Mouse (Mus musculus): ENCODE measurements at regions not wholly inside any gene's neighbourhood (a gene's known extent, or its start where the extent isn't known, plus 50 kb on each side); places are given as distances from the start of the nearest gene placed in this dataset.

DNA sequence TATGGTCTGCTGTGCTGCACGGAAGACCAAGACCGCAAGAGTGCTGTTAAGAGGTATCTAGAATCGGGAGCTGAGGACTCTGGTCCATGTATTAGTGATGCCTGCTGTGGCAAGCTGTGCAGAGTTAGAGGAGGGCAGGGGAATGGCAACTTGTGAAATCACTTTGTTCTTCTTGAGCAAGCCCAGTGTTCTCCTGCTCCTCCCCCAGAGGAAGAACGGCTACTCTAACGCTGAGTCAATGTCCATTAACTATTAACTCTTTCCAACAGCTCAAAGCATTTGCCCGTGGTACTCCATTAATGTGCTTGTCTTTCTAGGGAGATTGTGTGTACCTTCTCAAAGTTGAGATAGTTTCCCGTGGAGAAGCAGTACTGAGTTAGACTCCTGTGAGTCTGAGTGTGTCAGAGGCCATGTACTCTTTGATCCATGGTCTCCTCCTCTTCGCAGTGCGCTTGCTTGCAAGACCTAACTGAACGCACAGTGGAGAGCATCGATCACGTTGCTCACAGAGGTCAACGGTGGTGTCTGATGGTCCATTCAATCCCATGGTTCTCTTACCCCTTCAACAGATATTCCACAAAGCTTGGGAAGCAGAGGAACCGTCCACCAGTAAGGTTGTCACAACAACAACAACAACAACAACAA, 542.7 kb downstream of the Ccdc171 start:
- Histone ChIP-seq H3K27ac (ENCODE audit: low read length) (no peak overlapping the region), H3K4me2 (replicated peaks; ENCODE audit: low read depth, low read length) (no peak overlapping the region), H3K27me3 (replicated peaks; ENCODE audit: insufficient read depth, low read length) (no peaks in the 10 kb centered on the region), H3K36me3 (ENCODE audit: insufficient read depth, low read length) (no peaks in the 10 kb centered on the region), H3K4me1 (ENCODE audit: insufficient read depth, low read depth, low read length) (no peaks in the 10 kb centered on the region), H3K9me3 (ENCODE audit: low read length) (no peaks in the 10 kb centered on the region), H3K4me3 (ENCODE audit: low read depth, low read length) (no peak overlapping the region), H3K9ac (replicated peaks; ENCODE audit: low read depth) (no peak overlapping the region)
- DNase-seq (ENCODE audit: low spot score), result peak; percentile 32
- ATAC-seq, result peak; percentile 41; the same call in 1 of the 2 replicates
- 67% methylated on average over 14 of the region's 14 CpGs for WGBS
- TF ChIP-seq CTCF (IDR thresholded peaks at IDR 0.05) (no peak), EP300 (IDR thresholded peaks at IDR 0.05) (no peak)

DNA sequence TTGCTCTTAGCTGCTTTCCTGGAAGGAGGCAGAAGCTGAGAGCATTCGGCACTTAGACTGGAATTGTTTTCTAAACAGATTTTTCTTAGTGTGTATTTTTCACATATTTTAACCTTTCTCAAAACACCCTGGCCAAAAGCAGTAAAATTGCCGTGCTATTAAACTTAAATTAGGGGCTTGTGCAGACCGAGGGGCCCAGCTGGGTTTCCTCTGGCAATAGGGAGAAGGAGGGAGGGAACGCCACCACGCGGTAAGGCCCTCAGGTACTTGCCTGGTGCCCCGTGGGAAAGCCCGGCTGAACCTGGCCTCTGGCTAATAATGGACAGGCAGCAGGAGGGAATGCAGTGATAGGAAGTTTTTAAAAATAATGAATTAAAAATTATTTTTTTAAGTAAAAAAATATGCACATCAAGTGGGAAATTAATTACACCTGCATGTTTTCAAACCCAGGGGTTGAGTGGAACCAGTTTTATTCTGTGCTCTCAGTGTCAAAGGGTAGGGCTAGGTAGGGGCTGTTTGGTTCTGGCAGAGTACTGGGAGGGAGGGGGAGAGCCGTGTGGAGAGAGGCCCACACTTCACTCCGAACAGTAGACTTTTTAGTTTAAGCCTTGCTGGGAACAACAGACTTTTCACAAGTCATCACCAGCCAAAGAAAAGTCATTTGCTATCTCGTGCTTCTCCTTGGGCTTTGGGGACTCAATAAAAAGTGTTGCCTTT, 543.8 kb downstream of the Ccdc171 start:
- Histone ChIP-seq H3K9ac (replicated peaks; ENCODE audit: low read depth) (no peak overlapping the region), H3K4me1 (ENCODE audit: insufficient read depth, low read depth, low read length) (no peaks in the 10 kb centered on the region), H3K4me3 (ENCODE audit: low read depth, low read length) (no peak overlapping the region), H3K27me3 (replicated peaks; ENCODE audit: insufficient read depth, low read length) (no peaks in the 10 kb centered on the region), H3K36me3 (ENCODE audit: insufficient read depth, low read length) (no peaks in the 10 kb centered on the region), H3K9me3 (ENCODE audit: low read length) (no peaks in the 10 kb centered on the region), H3K4me2 (replicated peaks; ENCODE audit: low read depth, low read length) (no peak overlapping the region), H3K27ac (ENCODE audit: low read length) (no peak overlapping the region)
- DNase-seq (ENCODE audit: low spot score) (no peak), ATAC-seq (no peak)
- 54% methylated on average over 11 of the region's 11 CpGs for WGBS
- TF ChIP-seq EP300 (IDR thresholded peaks at IDR 0.05), result no peak
- TF ChIP-seq CTCF (IDR thresholded peaks at IDR 0.05), result no peak

DNA sequence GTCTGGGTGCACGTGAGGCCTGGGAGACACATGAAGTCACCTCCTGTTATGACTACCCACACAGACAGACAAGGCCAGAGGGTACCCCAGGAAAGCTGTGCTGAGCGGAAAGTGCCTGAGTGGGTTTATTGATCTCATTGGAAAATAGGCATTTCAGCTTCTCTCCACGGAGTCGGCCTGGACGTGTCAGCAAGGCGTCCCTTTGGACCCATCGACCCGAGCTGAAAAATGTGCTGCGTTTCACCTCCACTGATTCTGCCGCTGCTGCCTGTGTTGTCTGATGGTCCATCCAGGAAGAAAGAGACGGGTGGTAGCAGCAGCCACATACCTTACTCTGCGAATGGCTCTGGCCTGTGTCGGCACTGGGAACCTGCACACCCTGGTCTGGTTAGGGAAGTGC, 544.3 kb downstream of the Ccdc171 start:
- Histone ChIP-seq H3K27ac (ENCODE audit: low read length) (no peak overlapping the region), H3K4me1 (ENCODE audit: insufficient read depth, low read depth, low read length) (no peaks in the 10 kb centered on the region), H3K4me2 (replicated peaks; ENCODE audit: low read depth, low read length) (no peak overlapping the region), H3K4me3 (ENCODE audit: low read depth, low read length) (no peak overlapping the region), H3K36me3 (ENCODE audit: insufficient read depth, low read length) (no peaks in the 10 kb centered on the region), H3K27me3 (replicated peaks; ENCODE audit: insufficient read depth, low read length) (no peaks in the 10 kb centered on the region), H3K9me3 (ENCODE audit: low read length) (no peaks in the 10 kb centered on the region), H3K9ac (replicated peaks; ENCODE audit: low read depth) (no peak overlapping the region)
- TF ChIP-seq EP300 (IDR thresholded peaks at IDR 0.05), result no peak
- no peak for TF ChIP-seq CTCF (IDR thresholded peaks at IDR 0.05)
- DNase-seq (ENCODE audit: low spot score) (no peak), ATAC-seq (no peak)
- 81% methylated on average over 13 of the region's 13 CpGs for WGBS

- Histone ChIP-seq H3K4me2 (replicated peaks; ENCODE audit: low read depth, low read length) (no peak overlapping the region), H3K27ac (ENCODE audit: low read length) (no peak overlapping the region), H3K4me3 (ENCODE audit: low read depth, low read length) (no peak overlapping the region), H3K36me3 (ENCODE audit: insufficient read depth, low read length) (no peaks in the 10 kb centered on the region), H3K27me3 (replicated peaks; ENCODE audit: insufficient read depth, low read length) (no peaks in the 10 kb centered on the region), H3K4me1 (ENCODE audit: insufficient read depth, low read depth, low read length) (no peaks in the 10 kb centered on the region), H3K9me3 (ENCODE audit: low read length) (no peaks in the 10 kb centered on the region), H3K9ac (replicated peaks; ENCODE audit: low read depth) (no peak overlapping the region)
- no peak for TF ChIP-seq EP300 (IDR thresholded peaks at IDR 0.05)
- no peak for TF ChIP-seq CTCF (IDR thresholded peaks at IDR 0.05)
- ATAC-seq (no peak), DNase-seq (ENCODE audit: low spot score) (no peak)
- 57% methylated on average over 4 of the region's 4 CpGs for WGBS
These were observed 544.7 kb downstream of the Ccdc171 start for GRCm38 (mm10) chr4:84070089-84070488.

DNA sequence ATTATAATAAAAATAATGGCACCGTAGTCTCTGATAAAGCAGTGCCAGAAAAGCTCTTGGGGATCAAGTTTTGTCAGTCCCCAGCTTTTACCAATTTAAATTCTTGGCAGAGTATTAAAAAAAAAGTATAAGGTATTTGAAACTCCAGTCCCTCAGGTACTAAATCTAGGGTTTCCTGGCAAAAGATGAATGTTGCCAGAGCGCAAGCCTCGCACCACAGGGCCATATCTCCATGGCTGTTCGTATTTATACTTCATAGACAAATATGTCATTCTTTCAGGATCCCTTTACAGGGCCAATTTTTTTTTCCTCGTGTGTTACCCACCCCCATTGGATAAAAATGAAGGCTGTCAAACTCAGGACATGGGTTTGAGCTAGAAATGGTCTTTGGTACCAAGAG, 546.8 kb downstream of the Ccdc171 start:
- Histone ChIP-seq H3K27ac (ENCODE audit: low read length) (no peak overlapping the region), H3K4me2 (replicated peaks; ENCODE audit: low read depth, low read length) (no peak overlapping the region), H3K4me1 (ENCODE audit: insufficient read depth, low read depth, low read length) (no peaks in the 10 kb centered on the region), H3K27me3 (replicated peaks; ENCODE audit: insufficient read depth, low read length) (no peaks in the 10 kb centered on the region), H3K4me3 (ENCODE audit: low read depth, low read length) (no peak overlapping the region), H3K9me3 (ENCODE audit: low read length) (no peaks in the 10 kb centered on the region), H3K36me3 (ENCODE audit: insufficient read depth, low read length) (no peaks in the 10 kb centered on the region), H3K9ac (replicated peaks; ENCODE audit: low read depth) (no peak overlapping the region)
- WGBS, result 82% methylated on average over 5 of the region's 5 CpGs
- no peak for DNase-seq (ENCODE audit: low spot score)
- no peak for ATAC-seq
- TF ChIP-seq CTCF (IDR thresholded peaks at IDR 0.05), result no peak
- TF ChIP-seq EP300 (IDR thresholded peaks at IDR 0.05), result no peak

GRCm38 (mm10) chr4:84076526-84076925, 551.2 kb downstream of the Ccdc171 start:
- Histone ChIP-seq H3K27ac (ENCODE audit: low read length) (no peak overlapping the region), H3K4me3 (ENCODE audit: low read depth, low read length) (no peak overlapping the region), H3K9ac (replicated peaks; ENCODE audit: low read depth) (no peak overlapping the region), H3K36me3 (ENCODE audit: insufficient read depth, low read length) (no peaks in the 10 kb centered on the region), H3K27me3 (replicated peaks; ENCODE audit: insufficient read depth, low read length) (no peaks in the 10 kb centered on the region), H3K4me1 (ENCODE audit: insufficient read depth, low read depth, low read length) (no peaks in the 10 kb centered on the region), H3K9me3 (ENCODE audit: low read length) (no peaks in the 10 kb centered on the region), H3K4me2 (replicated peaks; ENCODE audit: low read depth, low read length) (no peak overlapping the region)
- no peak for TF ChIP-seq EP300 (IDR thresholded peaks at IDR 0.05)
- no peak for TF ChIP-seq CTCF (IDR thresholded peaks at IDR 0.05)
- WGBS, result 83% methylated on average over 1 of the region's 1 CpGs
- no peak for DNase-seq (ENCODE audit: low spot score)
- no peak for ATAC-seq

All from lung, postnatal 0 days (tissue).